21 mouse cellular contexts compared by ENCODE assay signal in genomic region chr9:63722918-63723317, GRCm38 (mm10). TPM values are rescaled to one million over a fixed set of nuclear protein-coding genes. Genes with fewer than 3 reads are reported as not detected.
A peak's percentile ranks its signal among the peaks of the same experiment; 100 is the strongest.
DNase-seq lines count a peak whose midpoint lies in the region; ATAC-seq and TF ChIP-seq lines count a peak whose summit lies in the region.
"Had no signal": no experiment of that assay in that cellular context is flagged by ENCODE, and none has a peak within 500 bp of the region (broad histone marks: within the 10 kb centered on the region; RNA-seq: fewer than 3 reads in every experiment).

No protein-coding gene starts in this region.

- H3K36me3 ChIP-seq in heart, adult 2 months (ENCODE audit: control insufficient read depth, insufficient read depth, low read length): no peaks in the 10 kb centered on the region
- H3K36me3 ChIP-seq in lung, embryonic 15.5 days: no peaks in the 10 kb centered on the region
- no peaks in the 10 kb centered on the region for H3K36me3 ChIP-seq in heart, embryonic 15.5 days
- H3K36me3 ChIP-seq: embryonic facial prominence, embryonic 12.5 days; G1E; hindbrain, embryonic 12.5 days had no signal

- no peaks in the 10 kb centered on the region for H3K9me3 ChIP-seq in lung, embryonic 15.5 days
- no peaks in the 10 kb centered on the region for H3K9me3 ChIP-seq in heart, embryonic 15.5 days (replicated peaks)
- H3K9me3 ChIP-seq: embryonic facial prominence, embryonic 12.5 days; forebrain, embryonic 12.5 days; G1E; hindbrain, embryonic 12.5 days had no signal

- H3K4me3 ChIP-seq in heart, adult 2 months: no peak overlapping the region
- H3K4me3 ChIP-seq in lung, embryonic 15.5 days: no peak overlapping the region
- H3K4me3 ChIP-seq in heart, embryonic 15.5 days: no peak overlapping the region
- H3K4me3 ChIP-seq: embryonic facial prominence, embryonic 12.5 days; forebrain, embryonic 12.5 days; hindbrain, embryonic 12.5 days had no signal

- TF ChIP-seq EP300 in heart, adult 2 months (IDR thresholded peaks at IDR 0.05; ENCODE audit: insufficient read depth, low read depth, low read length): peak; percentile 79

- peak in 1 of 2 experiments; percentile 44 for DNase-seq in heart, adult 2 months
- DNase-seq in heart, adult 8-10 months (ENCODE audit: low spot score): no peak
- DNase-seq in lung, postnatal 36 days: no peak
- DNase-seq in heart, postnatal 4 days: peak; percentile 66
- no peak for DNase-seq in cerebellum, adult 11 months
- no peak for DNase-seq in yolk sac, embryonic 10.5 days (ENCODE audit: low spot score)
- DNase-seq: adrenal gland, adult 8-10 months; adrenal gland, postnatal 36 days; cerebellum, adult 8-10 months; cerebellum, postnatal 25 days; forebrain, postnatal 0 days; gastrocnemius, postnatal 14 days; kidney, adult 11 months had no signal

- WGBS in heart, adult 2 months: 71% methylated on average over 9 of the region's 9 CpGs
- 81% methylated on average over 9 of the region's 9 CpGs for WGBS in lung, embryonic 15.5 days
- WGBS in heart, embryonic 15.5 days: 41% methylated on average over 9 of the region's 9 CpGs

- no peak overlapping the region for H3K9ac ChIP-seq in heart, adult 2 months (ENCODE audit: low read depth, low read length)
- H3K9ac ChIP-seq in lung, embryonic 15.5 days: no peak overlapping the region
- no peak overlapping the region for H3K9ac ChIP-seq in heart, embryonic 15.5 days
- H3K9ac ChIP-seq: embryonic facial prominence, embryonic 12.5 days; forebrain, embryonic 12.5 days; forebrain, postnatal 0 days; hindbrain, embryonic 12.5 days had no signal

- TF ChIP-seq CTCF in heart, adult 2 months (IDR thresholded peaks at IDR 0.05): no peak

- H3K79me2 ChIP-seq in heart, adult 2 months (replicated peaks; ENCODE audit: control insufficient read depth, insufficient read depth, low read length): no peaks in the 10 kb centered on the region

- peaks cover 32% of the 10 kb centered on the region for H3K4me1 ChIP-seq in heart, adult 2 months (ENCODE audit: control insufficient read depth, insufficient read depth, low read length)
- H3K4me1 ChIP-seq in lung, embryonic 15.5 days: peaks cover 70% of the 10 kb centered on the region
- H3K4me1 ChIP-seq in heart, embryonic 15.5 days (replicated peaks): peaks cover 92% of the 10 kb centered on the region

- ATAC-seq in lung, embryonic 15.5 days (ENCODE audit: borderline replicate concordance, extremely low read depth, low FRiP score, low TSS enrichment): no peak
- ATAC-seq in heart, embryonic 15.5 days (replicated peaks; ENCODE audit: insufficient number of reproducible peaks, insufficient read depth, low FRiP score, low read depth): no peak; the same call in 1 of the 2 replicates
- ATAC-seq: CD4-positive, CD25-positive, alpha-beta regulatory T cell, adult 4 months; forebrain, postnatal 0 days; hindbrain, embryonic 16.5 days had no signal

- H3K4me2 ChIP-seq in lung, embryonic 15.5 days: no peak overlapping the region
- H3K4me2 ChIP-seq in heart, embryonic 15.5 days: peak overlapping the region; percentile 5
- H3K4me2 ChIP-seq: embryonic facial prominence, embryonic 12.5 days; forebrain, embryonic 12.5 days; hindbrain, embryonic 12.5 days had no signal

- intact Hi-C loops in heart, adult 2 months (cut with DNase I): no loop called here

- H3K27ac ChIP-seq in heart, adult 2 months: no peak overlapping the region; the same call in 1 of the 2 replicates
- H3K27ac ChIP-seq in lung, embryonic 15.5 days: 0 out of 2 replicates have a peak overlapping the region, but pooled peaks have one; percentile 30
- H3K27ac ChIP-seq in heart, embryonic 15.5 days: peak overlapping the region; percentile 82
- H3K27ac ChIP-seq: embryonic facial prominence, embryonic 12.5 days; forebrain, embryonic 12.5 days; hindbrain, embryonic 12.5 days had no signal

- H3K27me3 ChIP-seq in heart, adult 2 months (ENCODE audit: control insufficient read depth, insufficient read depth, low read length): no peaks in the 10 kb centered on the region
- no peaks in the 10 kb centered on the region for H3K27me3 ChIP-seq in lung, embryonic 15.5 days
- H3K27me3 ChIP-seq in heart, embryonic 15.5 days: no peaks in the 10 kb centered on the region
- H3K27me3 ChIP-seq: embryonic facial prominence, embryonic 12.5 days; forebrain, embryonic 12.5 days; hindbrain, embryonic 12.5 days had no signal

- TF ChIP-seq POLR2A in heart, adult 2 months (IDR thresholded peaks at IDR 0.05; ENCODE audit: insufficient read depth, low read depth, low read length): no peak

RNA-seq across cellular contexts. Expression of gene Smad3, which starts 34.9 kb away (rescaled TPM):
- 10 to 100 TPM; 12.4 to 13.0 TPM for total RNA-seq in heart, adult 2 months (2021)
- 18.4 and 24.0 TPM in 2 replicates for polyA plus RNA-seq in heart, adult 2 months (2012; rRNA removed)
- 10 to 100 TPM; 10.1 to 14.1 (median 12.5) TPM for total RNA-seq in heart, adult 8-10 months (2022)
- polyA plus RNA-seq in lung, embryonic 15.5 days (2015; fragmentation: Nextera tagmentation; extraction: Ambion mirVana): 20.2 and 20.7 TPM in 2 replicates
- 11.6 and 14.8 TPM in 2 replicates for polyA plus RNA-seq in heart, embryonic 15.5 days (2015; fragmentation: Nextera tagmentation; extraction: Ambion mirVana)
- total RNA-seq in heart, postnatal 4 days (2021): 10 to 100 TPM; 20.7 to 20.9 TPM
